Mouse (Mus musculus) stomach, postnatal 0 days (tissue): ENCODE measurements around the gene Ptprk.

ENCODE experiments used
- CTCF ChIP-seq: IDR thresholded peaks from 2 replicates; pipeline ENCODE4 v1.5.1; 2016; ENCODE audit warnings: antibody characterized with exemption, low read depth, mild to moderate bottlenecking, moderate library complexity
- EP300 ChIP-seq: optimal IDR thresholded peaks from 2 replicates; pipeline ENCODE3; 2016; ENCODE audit warnings: antibody characterized with exemption

- TF ChIP-seq CTCF (no peak), EP300 (no peak)
These were observed 416.4 kb downstream of the Ptprk start for GRCm38 (mm10) chr10:28491006-28491405.
